Mouse (Mus musculus): ENCODE data around the gene Scnn1a.

GRCm38 (mm10) chr6:125363451-125364242, 43.2 kb downstream of the Scnn1a start:
- TF ChIP-seq POLR2A (IDR thresholded peaks at IDR 0.05; ENCODE audit: borderline replicate concordance, control insufficient read depth, low read depth, low read length) (no peak), CTCF (IDR thresholded peaks at IDR 0.05; ENCODE audit: control insufficient read depth, insufficient read depth, low read length) (no peak)

Data from bone marrow, adult 2 months (tissue).